Mouse (Mus musculus): ENCODE data around the gene Gm20917.
"Not testable (repeated sequence)": the region's sequence is repeated elsewhere in the genome, so short reads cannot be mapped to it uniquely, and the experiment has no call there.

Gm20917 gene

DNA sequence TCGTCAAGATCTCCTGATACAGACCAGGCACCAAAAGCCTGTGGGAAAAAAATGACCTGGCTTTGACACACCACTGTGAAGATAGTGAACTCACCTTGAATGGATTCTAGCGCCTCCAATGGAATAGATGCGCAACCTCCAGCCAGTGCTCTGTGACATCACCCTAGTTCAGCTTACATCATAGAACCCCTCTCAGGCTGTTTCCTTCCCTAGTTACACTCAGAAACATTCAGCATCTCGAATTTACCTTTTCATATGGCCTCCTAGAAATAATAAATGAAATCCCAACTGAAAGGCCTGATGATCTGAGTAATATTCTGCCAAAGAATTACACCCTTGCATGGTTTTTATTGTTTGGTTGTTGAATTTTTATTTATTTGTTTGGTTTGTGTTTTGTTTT is at the start of gene Gm20917:
Gene Gm20917 (minus strand): TSS at position 101 of the 400 bp plus-strand sequence.
- in situ Hi-C loops (cut with MboI, MseI): not testable (repeated sequence)

Measured in T-helper 17 cell (primary cell).